ENCODE assay signal across 20 mouse cellular contexts in the genomic region with DNA sequence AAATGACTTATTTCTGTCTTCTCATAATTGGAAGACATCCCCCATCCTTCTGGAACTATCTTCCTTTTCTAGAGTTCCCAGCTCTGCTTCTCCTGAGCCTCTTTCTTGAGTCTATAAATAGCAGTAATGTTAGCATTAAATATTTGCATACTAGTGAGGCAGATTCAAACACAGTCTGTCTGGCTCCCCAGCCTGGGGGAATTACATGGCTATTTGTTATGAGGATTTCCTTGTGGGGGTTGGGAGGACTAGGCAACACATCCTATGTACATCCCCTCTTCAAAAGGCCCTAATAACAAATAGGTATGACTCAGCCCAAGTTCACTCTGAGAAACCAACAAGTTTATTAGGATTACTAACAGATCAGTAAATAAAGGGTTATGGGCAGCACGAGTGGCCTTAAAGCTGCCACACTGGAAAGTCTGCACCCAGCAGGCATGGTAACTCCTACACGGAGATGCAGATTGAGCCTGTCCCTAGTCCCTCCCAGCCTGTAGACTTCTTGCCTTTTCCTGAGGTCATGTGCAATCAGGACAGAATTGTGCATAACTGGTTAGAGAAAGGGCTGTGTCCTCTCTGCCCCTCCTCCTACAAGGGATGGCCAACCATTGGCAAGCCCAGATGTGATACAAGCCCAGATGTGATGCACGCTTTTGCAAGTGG.
DNase-seq lines count a peak whose midpoint lies in the region; ATAC-seq and TF ChIP-seq lines count a peak whose summit lies in the region.
"Had no signal": no experiment of that assay in that cellular context is flagged by ENCODE, and none has a peak within 500 bp of the region (broad histone marks: within the 10 kb centered on the region; RNA-seq: fewer than 3 reads in every experiment).

No protein-coding gene starts in this region.

- H3K36me3 ChIP-seq in embryonic facial prominence, embryonic 13.5 days = no peaks in the 10 kb centered on the region
- H3K36me3 ChIP-seq in embryonic facial prominence, embryonic 10.5 days (replicated peaks) = no peaks in the 10 kb centered on the region
- no peaks in the 10 kb centered on the region for H3K36me3 ChIP-seq in heart, embryonic 13.5 days
- H3K36me3 ChIP-seq in midbrain, embryonic 14.5 days (ENCODE audit: control insufficient read depth, insufficient read depth, low read length) = no peaks in the 10 kb centered on the region
- H3K36me3 ChIP-seq in midbrain, embryonic 10.5 days = no peaks in the 10 kb centered on the region
- H3K36me3 ChIP-seq in stomach, postnatal 0 days (ENCODE audit: control insufficient read depth, insufficient read depth, low read length) = no peaks in the 10 kb centered on the region
- H3K36me3 ChIP-seq: forebrain, embryonic 15.5 days; hindbrain, embryonic 15.5 days; limb, embryonic 10.5 days; liver, embryonic 13.5 days; neural tube, embryonic 12.5 days had no signal

- peaks cover 15% of the 10 kb centered on the region for H3K27me3 ChIP-seq in embryonic facial prominence, embryonic 13.5 days
- peaks cover 8% of the 10 kb centered on the region; the same call in 1 of the 2 replicates for H3K27me3 ChIP-seq in embryonic facial prominence, embryonic 10.5 days (replicated peaks; ENCODE audit: low read depth, poor library complexity, severe bottlenecking)
- peaks cover 27% of the 10 kb centered on the region for H3K27me3 ChIP-seq in heart, embryonic 13.5 days (replicated peaks)
- no peaks in the 10 kb centered on the region; the same call in 1 of the 2 replicates for H3K27me3 ChIP-seq in midbrain, embryonic 14.5 days (ENCODE audit: control insufficient read depth, insufficient read depth, low read length)
- peaks cover 21% of the 10 kb centered on the region for H3K27me3 ChIP-seq in midbrain, embryonic 10.5 days (ENCODE audit: low read depth, poor library complexity, severe bottlenecking)
- no peaks in the 10 kb centered on the region for H3K27me3 ChIP-seq in stomach, postnatal 0 days (ENCODE audit: control insufficient read depth, insufficient read depth, low read length)
- H3K27me3 ChIP-seq: forebrain, embryonic 15.5 days; liver, embryonic 13.5 days; neural tube, embryonic 12.5 days had no signal

- no peak for ATAC-seq in embryonic facial prominence, embryonic 13.5 days (ENCODE audit: insufficient number of reproducible peaks, insufficient read depth, low FRiP score, low TSS enrichment, low read depth)
- no peak for ATAC-seq in heart, embryonic 13.5 days (ENCODE audit: extremely low read depth, insufficient number of reproducible peaks, low FRiP score, low TSS enrichment)
- ATAC-seq in midbrain, embryonic 14.5 days (ENCODE audit: low FRiP score, low TSS enrichment) = no peak
- peak; percentile 69 for ATAC-seq in stomach, postnatal 0 days (ENCODE audit: low FRiP score, low TSS enrichment)
- ATAC-seq in CD4-positive, CD25-positive, alpha-beta regulatory T cell, adult 4 months = no peak
- ATAC-seq: forebrain, embryonic 15.5 days had no signal

- H3K4me3 ChIP-seq in embryonic facial prominence, embryonic 13.5 days = no peak overlapping the region
- H3K4me3 ChIP-seq in embryonic facial prominence, embryonic 10.5 days = no peak overlapping the region
- no peak overlapping the region for H3K4me3 ChIP-seq in heart, embryonic 13.5 days
- H3K4me3 ChIP-seq in midbrain, embryonic 14.5 days (replicated peaks; ENCODE audit: low read depth, low read length) = no peak overlapping the region
- no peak overlapping the region for H3K4me3 ChIP-seq in midbrain, embryonic 10.5 days
- no peak overlapping the region for H3K4me3 ChIP-seq in stomach, postnatal 0 days (ENCODE audit: low read depth, low read length)
- H3K4me3 ChIP-seq: erythroblast, embryonic 14.5 days; forebrain, embryonic 15.5 days; hindbrain, embryonic 15.5 days; left cerebral cortex, adult 2 months; limb, embryonic 10.5 days; liver, embryonic 13.5 days; neural tube, embryonic 12.5 days had no signal

- WGBS in embryonic facial prominence, embryonic 13.5 days = 61% methylated on average over 3 of the region's 3 CpGs
- 73% methylated on average over 3 of the region's 3 CpGs for WGBS in embryonic facial prominence, embryonic 10.5 days
- 47% methylated on average over 3 of the region's 3 CpGs for WGBS in heart, embryonic 13.5 days
- 70% methylated on average over 3 of the region's 3 CpGs for WGBS in midbrain, embryonic 14.5 days
- WGBS in midbrain, embryonic 10.5 days = 77% methylated on average over 3 of the region's 3 CpGs
- whole genome bisulfite sequencing in stomach, postnatal 0 days = 37% methylated on average over 3 of the region's 3 CpGs

- H3K4me1 ChIP-seq in embryonic facial prominence, embryonic 13.5 days = peaks cover 38% of the 10 kb centered on the region
- peaks cover 23% of the 10 kb centered on the region for H3K4me1 ChIP-seq in embryonic facial prominence, embryonic 10.5 days
- peaks cover 26% of the 10 kb centered on the region for H3K4me1 ChIP-seq in heart, embryonic 13.5 days
- H3K4me1 ChIP-seq in midbrain, embryonic 14.5 days (ENCODE audit: control insufficient read depth, insufficient read depth, low read length) = peaks cover 18% of the 10 kb centered on the region
- peaks cover 28% of the 10 kb centered on the region for H3K4me1 ChIP-seq in midbrain, embryonic 10.5 days
- H3K4me1 ChIP-seq in stomach, postnatal 0 days (replicated peaks; ENCODE audit: control insufficient read depth, insufficient read depth) = peaks cover 14% of the 10 kb centered on the region
- H3K4me1 ChIP-seq: liver, embryonic 13.5 days had no signal

- no peaks in the 10 kb centered on the region for H3K9me3 ChIP-seq in embryonic facial prominence, embryonic 13.5 days
- H3K9me3 ChIP-seq in embryonic facial prominence, embryonic 10.5 days = no peaks in the 10 kb centered on the region
- no peaks in the 10 kb centered on the region for H3K9me3 ChIP-seq in heart, embryonic 13.5 days
- no peaks in the 10 kb centered on the region for H3K9me3 ChIP-seq in midbrain, embryonic 14.5 days (ENCODE audit: control insufficient read depth, low read length)
- H3K9me3 ChIP-seq in midbrain, embryonic 10.5 days (replicated peaks) = no peaks in the 10 kb centered on the region
- no peaks in the 10 kb centered on the region for H3K9me3 ChIP-seq in stomach, postnatal 0 days (ENCODE audit: control insufficient read depth, low read length)
- H3K9me3 ChIP-seq: forebrain, embryonic 15.5 days; hindbrain, embryonic 15.5 days; limb, embryonic 10.5 days; liver, embryonic 13.5 days; neural tube, embryonic 12.5 days had no signal

- no peak overlapping the region for H3K4me2 ChIP-seq in embryonic facial prominence, embryonic 13.5 days
- H3K4me2 ChIP-seq in heart, embryonic 13.5 days = peak overlapping the region; percentile 16
- H3K4me2 ChIP-seq in midbrain, embryonic 14.5 days (ENCODE audit: low read length) = no peak overlapping the region
- no peak overlapping the region for H3K4me2 ChIP-seq in stomach, postnatal 0 days (replicated peaks; ENCODE audit: low read depth)
- H3K4me2 ChIP-seq: forebrain, embryonic 15.5 days; hindbrain, embryonic 15.5 days; liver, embryonic 13.5 days; neural tube, embryonic 12.5 days had no signal

- no peak overlapping the region for H3K9ac ChIP-seq in embryonic facial prominence, embryonic 13.5 days
- no peak overlapping the region for H3K9ac ChIP-seq in heart, embryonic 13.5 days
- no peak overlapping the region for H3K9ac ChIP-seq in midbrain, embryonic 14.5 days (replicated peaks; ENCODE audit: low read length)
- H3K9ac ChIP-seq in stomach, postnatal 0 days (ENCODE audit: low read length) = no peak overlapping the region
- H3K9ac ChIP-seq: forebrain, embryonic 15.5 days; hindbrain, embryonic 15.5 days; liver, embryonic 13.5 days; neural tube, embryonic 12.5 days had no signal

- no peak for TF ChIP-seq CTCF in stomach, postnatal 0 days (IDR thresholded peaks at IDR 0.05; ENCODE audit: low read depth)

- DNase-seq in embryonic facial prominence, embryonic 10.5 days (ENCODE audit: low spot score) = no peak
- no peak for DNase-seq in heart, adult 8-10 months (ENCODE audit: low spot score)
- DNase-seq in midbrain, embryonic 14.5 days = peak; percentile 28
- no peak for DNase-seq in midbrain, embryonic 10.5 days (ENCODE audit: low spot score)
- no peak for DNase-seq in stomach, postnatal 0 days (ENCODE audit: low spot score)
- DNase-seq: cerebellum, postnatal 14 days; embryo, embryonic 11 days; kidney, adult 18-20 months; kidney, postnatal 25 days; liver, embryonic 13.5 days; lung, postnatal 36 days had no signal

- 0 out of 2 replicates have a peak overlapping the region, but pooled peaks have one; percentile 22 for H3K27ac ChIP-seq in embryonic facial prominence, embryonic 13.5 days
- H3K27ac ChIP-seq in embryonic facial prominence, embryonic 10.5 days (replicated peaks) = no peak overlapping the region
- no peak overlapping the region for H3K27ac ChIP-seq in heart, embryonic 13.5 days (replicated peaks)
- H3K27ac ChIP-seq in midbrain, embryonic 14.5 days (replicated peaks; ENCODE audit: low read depth, low read length) = no peak overlapping the region
- H3K27ac ChIP-seq in midbrain, embryonic 10.5 days (replicated peaks) = no peak overlapping the region
- H3K27ac ChIP-seq in stomach, postnatal 0 days (replicated peaks) = peak overlapping the region; percentile 70
- H3K27ac ChIP-seq: forebrain, embryonic 15.5 days; hindbrain, embryonic 15.5 days; left cerebral cortex, adult 2 months; limb, embryonic 10.5 days; liver, embryonic 13.5 days; neural tube, embryonic 12.5 days had no signal

- TF ChIP-seq EP300 in stomach, postnatal 0 days (optimal IDR thresholded peaks at IDR 0.05) = no peak

Comparison
In these comparisons a context has a peak if more than half of its experiments do, and no peak if none do; other contexts are left out.
1. H3K27ac ChIP-seq: peak in embryonic facial prominence, embryonic 13.5 days (single experiment) and stomach, postnatal 0 days (single experiment); none in embryonic facial prominence, embryonic 10.5 days (single experiment), heart, embryonic 13.5 days (single experiment), midbrain, embryonic 14.5 days (single experiment) and midbrain, embryonic 10.5 days (single experiment).